Mouse (Mus musculus) left cerebral cortex, adult 18-20 months (tissue): ENCODE data around the gene Stox1. TPM values are rescaled to one million over a fixed set of nuclear protein-coding genes. Genes with fewer than 3 reads are reported as not detected.

Source experiments
- DNase-seq, 2 experiments: peaks; one replicate each; pipeline ENCODE4 v3.0.0; 2021 to 2022; ENCODE audit warnings: low spot score in 2 of 2, mixed read lengths in 1 of 2
- microRNA-seq, 2 experiments: library from miRNA; unstranded; fragments of <30 nt; microRNA quantifications; one replicate each; pipeline ENCODE4 v1.2.0; 2021
- total RNA-seq, 2 experiments: library from RNA; stranded (reverse); gene quantifications; 2 replicates each; pipeline ENCODE4 v1.2.3; 2021

The Stox1 gene
- total RNA-seq, 2 experiments from 2014 or later = 3.3 to 4.4 TPM

DNA sequence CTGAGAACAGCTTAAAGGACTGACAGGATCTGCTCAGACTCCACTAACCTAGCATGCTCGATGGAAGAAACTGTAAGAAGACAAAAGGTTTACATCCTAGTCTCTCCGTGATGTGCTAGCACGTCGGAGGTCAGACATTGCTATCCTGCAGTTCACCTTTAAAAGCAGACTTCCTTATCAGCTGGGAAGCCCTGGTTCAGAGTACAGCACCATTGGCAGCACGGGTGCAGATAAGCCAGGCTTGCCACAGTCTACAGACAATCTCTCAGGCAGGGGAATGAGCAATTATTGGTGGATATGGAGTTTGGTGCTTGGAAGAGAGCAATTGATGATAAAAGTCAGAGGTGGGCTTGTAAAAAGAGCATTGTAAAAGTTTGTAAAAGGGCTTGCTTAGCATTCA is 57.9 kb downstream of the Stox1 start:
- no peak for DNase-seq

DNA sequence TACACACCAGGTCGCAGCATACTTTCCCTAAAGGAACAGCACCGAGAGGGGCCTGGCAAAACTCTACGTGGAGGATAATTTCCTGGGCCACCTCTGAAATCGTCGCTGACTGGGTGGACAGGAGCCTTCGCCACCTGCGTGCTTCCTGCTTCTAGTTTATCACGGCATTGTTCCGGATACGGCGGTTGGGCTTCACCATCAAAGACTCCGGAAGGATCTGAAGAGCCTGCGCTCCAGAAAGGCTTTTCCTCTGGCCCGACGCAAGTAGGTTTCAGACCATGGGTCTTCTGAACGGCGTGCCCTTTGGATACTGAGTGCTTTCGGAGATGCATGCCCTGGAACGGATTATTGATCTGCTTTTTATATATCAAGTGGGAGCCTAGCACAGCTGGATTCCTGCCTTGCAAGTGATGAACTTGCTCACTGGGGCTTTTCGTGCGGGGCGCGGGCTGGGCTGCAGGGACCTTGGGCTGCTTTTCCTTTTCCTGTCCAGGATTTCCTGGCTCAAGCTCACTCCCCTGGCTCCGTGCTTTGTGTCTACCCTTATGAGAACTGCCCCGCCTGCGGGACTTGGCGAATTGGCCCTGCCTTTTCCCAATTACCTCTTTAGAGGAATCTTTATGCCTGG is 60.9 kb downstream of the Stox1 start:
- DNase-seq = no peak

DNA sequence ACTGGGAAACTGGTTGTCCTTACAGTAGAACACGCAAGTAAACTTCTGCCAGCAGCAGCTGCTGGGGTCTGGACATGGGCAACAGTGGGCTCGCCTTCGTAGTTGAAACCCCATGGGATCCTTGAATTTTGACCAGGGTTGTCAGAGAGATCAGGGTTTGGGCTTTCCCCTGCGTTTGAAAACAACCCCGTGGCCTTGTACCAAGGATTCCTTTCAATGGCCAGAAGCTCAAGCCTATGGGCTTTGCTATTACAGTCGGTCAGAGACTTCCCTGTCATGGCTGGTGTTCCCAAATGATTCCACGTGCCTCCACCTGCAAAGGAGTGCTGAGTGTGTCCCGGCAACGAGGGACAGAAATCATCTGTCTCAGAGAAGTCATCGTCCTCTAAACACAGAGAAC is 61.8 kb downstream of the Stox1 start:
- DNase-seq = no peak

DNA sequence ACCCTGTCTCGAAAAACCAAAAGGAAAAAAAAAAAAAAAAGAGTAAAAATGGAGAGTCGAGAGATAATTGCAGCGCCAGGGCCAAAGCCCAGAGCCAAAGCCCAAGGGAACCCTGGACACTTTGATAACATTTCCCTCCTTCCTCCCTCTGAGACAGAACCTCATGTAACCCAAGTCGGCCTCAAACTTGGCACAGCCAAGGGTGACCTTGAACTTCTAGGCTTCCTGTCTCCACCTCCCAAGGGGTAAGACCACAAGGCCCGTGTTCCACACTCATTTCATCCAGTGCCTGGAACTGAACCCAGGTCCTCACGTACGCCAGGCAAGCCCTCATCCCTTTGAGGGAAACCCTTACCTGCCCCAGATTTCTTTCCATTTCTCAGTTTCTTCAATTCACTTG is 69.2 kb downstream of the Stox1 start:
- DNase-seq = no peak

DNA sequence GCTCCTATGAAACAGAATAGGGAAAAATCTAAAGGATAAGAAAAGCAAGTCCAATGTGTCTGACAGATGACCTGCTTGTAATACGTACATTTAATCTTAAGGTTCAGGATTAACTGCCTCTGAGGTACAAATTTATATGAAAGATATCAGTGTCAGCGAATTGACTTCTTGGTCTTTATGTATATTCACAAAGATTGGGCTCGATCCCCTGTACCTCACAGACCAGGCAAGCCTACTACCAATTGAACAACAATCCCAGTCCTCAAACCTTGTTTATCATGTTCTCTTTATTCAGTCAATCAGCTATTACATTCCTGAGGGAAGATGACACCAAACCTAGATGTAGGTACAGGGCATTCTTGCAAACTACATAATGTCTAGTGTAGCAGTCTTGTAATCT is 74.0 kb downstream of the Stox1 start:
- no peak for DNase-seq

DNA sequence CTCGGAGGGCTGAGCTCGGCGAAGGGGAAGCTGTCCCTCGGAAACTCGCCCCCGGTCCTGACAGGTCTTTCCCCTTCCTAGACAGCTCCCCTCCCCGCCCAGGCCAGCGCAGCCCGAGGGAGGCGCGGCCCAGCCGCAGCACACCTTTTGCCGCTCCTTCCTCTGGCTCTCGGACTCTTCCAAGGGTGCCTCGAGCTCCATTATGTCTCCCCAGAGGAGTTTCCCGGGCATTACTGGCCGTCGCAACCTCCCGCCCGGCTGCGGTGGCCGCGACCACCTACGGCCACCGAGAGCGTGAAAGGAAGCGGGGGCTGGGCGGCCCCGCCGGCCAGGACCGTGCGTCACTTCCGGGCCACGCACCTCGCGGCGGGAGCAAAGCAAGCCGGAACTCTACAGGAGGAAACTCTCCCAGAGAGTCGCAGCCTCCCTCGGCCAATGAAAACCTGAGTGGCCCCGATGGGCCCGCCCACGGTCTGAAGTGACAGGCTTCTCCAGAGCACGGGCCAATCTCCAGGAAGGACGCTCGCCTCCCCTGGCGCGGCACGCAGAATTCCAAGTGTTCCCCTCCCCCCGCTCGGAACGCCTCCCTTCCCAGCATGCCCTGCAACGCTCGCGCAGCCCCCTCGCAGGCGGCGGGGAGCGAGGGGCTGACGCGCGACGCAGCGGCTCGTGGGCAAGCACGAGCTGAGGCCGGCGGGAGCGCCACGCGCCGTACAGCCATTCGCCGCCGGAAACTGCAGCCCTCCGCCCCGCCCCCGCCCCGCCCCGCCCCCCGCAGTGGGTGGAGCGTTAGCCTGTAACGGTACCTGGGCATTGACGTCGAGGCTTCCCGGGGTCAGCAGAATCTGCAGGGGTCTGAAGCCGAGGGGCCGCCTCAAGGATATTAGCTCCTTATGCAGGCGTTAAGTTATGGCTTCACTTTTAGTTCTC is 74.8 kb downstream of the Stox1 start, which contains the start of gene Ddx50:
Ddx50 (minus strand) TSS at position 338 of the 930 bp plus-strand sequence.
- peak; percentile 99 to 100 for DNase-seq

DNA sequence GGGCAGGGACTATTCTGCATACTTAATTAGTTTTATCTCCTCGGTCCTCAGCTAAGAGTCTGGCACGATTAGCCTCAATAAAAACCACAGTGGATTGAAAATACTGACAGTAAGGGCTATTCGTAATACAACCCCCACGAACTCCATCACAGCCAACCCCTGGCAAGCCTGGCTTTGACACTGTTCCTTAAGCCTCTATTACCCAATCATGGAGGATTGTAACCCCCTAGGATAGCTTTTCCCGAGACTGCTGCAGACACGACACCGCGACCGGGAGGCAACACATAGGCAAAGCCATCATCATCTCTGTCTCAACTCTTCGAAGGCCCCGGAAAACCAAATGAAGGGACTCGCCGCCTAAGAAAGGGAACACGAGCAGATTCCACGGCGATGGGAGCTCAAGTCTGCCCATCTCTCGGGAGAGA is 75.6 kb downstream of the Stox1 start:
- DNase-seq = no peak

Small RNA genes lying within 50 kb of the gene (microRNA-seq; reads per million reads assigned to microRNA genes)
- 0 reads per million in 2 experiments for gene Mir7215

Other genes starting within 250 kb of the Stox1 start
- 10 to 100 TPM; 49.5 to 51.0 TPM for gene Vps26a, start 239.3 kb downstream of the Stox1 start, total RNA-seq
- gene Srgn, start 198.7 kb downstream of the Stox1 start, total RNA-seq = 10 to 100 TPM in 1 of 2 experiments, 1 to 10 TPM in 1; 8.0 to 10.0 TPM
- gene Kif1bp, start 147.7 kb downstream of the Stox1 start, total RNA-seq = 100 to 1,000 TPM; 179 to 185 TPM
- 10 to 100 TPM; 21.1 to 21.3 TPM for gene Ddx21, start 123.8 kb downstream of the Stox1 start, total RNA-seq
- 100 to 1,000 TPM in 1 of 2 experiments, 10 to 100 TPM in 1; 89.0 to 101 TPM for gene Ddx50, start 74.9 kb downstream of the Stox1 start, total RNA-seq
- 10 to 100 TPM; 46.5 to 47.9 TPM for gene Ccar1, start 66.2 kb upstream of the Stox1 start, total RNA-seq
- gene Tet1, start 182.9 kb upstream of the Stox1 start, total RNA-seq = 10 to 100 TPM; 12.1 to 12.6 TPM
- 10 to 100 TPM; 38.5 to 41.5 TPM for gene Slc25a16, start 194.5 kb upstream of the Stox1 start, total RNA-seq
- gene Dna2, start 220.9 kb upstream of the Stox1 start, total RNA-seq = 1 to 10 TPM in 1 of 2 experiments, under 1 TPM in 1; 0.98 to 1.2 TPM